Mouse (Mus musculus) heart, postnatal 0 days (tissue): Measurements from ENCODE around the gene Kctd13.

ENCODE experiments used
- CTCF ChIP-seq: IDR thresholded peaks from 2 replicates; pipeline ENCODE4 v1.5.1; 2016; ENCODE audit warnings: antibody characterized with exemption, control low read depth, low read depth
- EP300 ChIP-seq: IDR thresholded peaks from 2 replicates; pipeline ENCODE4 v1.6.1; 2016; ENCODE audit warnings: antibody characterized with exemption, low read depth

DNA sequence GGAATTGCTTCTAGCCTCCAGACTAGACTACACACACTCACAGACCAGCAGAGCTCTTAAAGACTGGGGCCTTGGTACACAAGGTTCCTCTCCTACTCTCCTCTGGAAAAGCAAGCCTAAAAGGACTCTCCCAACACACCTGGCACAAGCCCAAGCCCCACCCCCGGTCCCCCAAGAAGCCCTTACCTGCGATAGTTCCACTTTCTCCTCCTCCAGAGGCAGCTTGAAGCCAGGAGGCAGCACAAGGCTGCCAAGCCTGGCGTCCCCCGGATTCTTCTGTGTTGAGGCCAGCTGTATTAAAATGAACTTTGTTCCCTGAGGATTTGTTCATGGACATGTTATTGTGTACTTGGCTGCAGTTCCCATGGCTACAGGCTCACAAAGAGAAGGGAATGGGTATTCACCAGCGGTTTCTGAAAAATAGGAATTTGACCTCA lies 6.0 kb upstream of the Kctd13 start, which contains the start of gene Tmem219:
- TF ChIP-seq CTCF = no peak
- TF ChIP-seq EP300 = no peak
